Mouse (Mus musculus) lung, adult 18-20 months (tissue): ENCODE results near the gene Ptprd.

Source experiments
- DNase-seq, 2 experiments: peaks; one replicate each; pipeline ENCODE4 v3.0.0; 2022; ENCODE audit warnings: mixed read lengths in 2 of 2

The Ptprd gene

DNA sequence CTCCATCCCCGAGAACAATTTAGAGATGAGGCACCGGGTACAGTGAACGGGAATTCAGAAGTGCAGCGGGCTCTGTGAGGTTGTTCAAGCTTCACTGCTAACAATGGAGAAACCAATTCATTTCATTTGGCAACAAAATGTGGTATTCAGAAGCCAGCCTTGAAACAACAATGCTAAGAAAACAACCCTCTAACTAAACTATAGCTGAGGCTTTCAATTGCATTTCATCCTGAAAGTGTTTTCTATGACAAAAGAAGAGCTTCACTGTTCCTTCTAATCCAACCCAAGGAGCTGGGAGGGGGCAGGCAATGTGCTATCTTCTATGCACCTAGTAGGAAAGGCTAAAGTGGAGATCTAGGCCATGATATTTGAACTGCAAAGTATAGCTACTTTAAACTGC is 2217.2 kb downstream of the Ptprd start:
- no peak for DNase-seq

GRCm38 (mm10) chr4:75993092-75993491 is 2218.7 kb downstream of the Ptprd start:
- DNase-seq, result no peak

GRCm38 (mm10) chr4:75991621-75992245 is 2220.0 kb downstream of the Ptprd start:
- no peak for DNase-seq

DNA sequence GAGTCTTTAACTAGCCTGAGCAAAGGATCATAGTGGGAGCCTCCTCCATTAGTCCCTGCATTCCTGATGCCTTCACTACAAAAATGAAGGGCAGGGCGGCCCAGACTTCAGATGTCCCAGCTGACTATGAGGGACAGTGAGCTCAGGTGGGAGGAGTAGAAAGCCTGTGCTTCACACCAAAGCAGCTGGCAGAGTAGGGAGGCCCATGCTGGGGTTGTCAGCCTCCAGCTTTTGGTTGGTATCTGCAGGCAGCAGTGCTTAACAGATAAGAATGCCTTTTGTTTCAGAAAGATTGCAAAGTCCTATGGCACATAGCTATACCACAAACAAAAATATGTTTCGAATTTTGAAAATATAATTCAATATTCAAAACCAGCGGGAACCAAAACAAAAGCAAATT is 2237.0 kb downstream of the Ptprd start:
- DNase-seq, result no peak

- DNase-seq, result no peak
These were observed 2238.4 kb downstream of the Ptprd start for GRCm38 (mm10) chr4:75973322-75973721.

DNA sequence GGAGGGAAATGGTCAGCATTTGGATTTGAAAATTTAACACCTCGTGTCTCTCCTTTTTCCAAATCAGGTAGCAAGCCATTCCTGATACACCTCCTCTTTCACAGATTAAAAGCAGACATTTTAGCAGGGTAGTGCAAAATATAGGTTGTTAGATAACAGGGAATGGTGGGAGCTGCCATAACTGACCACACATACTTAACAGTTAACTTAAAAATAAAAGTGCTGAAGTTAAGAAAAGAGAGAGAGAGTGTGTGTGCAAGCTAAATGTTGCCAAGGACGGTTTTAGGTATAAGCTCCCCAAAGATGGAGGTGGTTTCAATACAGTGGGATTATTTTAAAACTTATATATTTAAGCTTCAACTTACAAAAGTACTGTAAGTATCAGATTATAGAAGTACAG is 2241.8 kb downstream of the Ptprd start:
- DNase-seq, result no peak

DNA sequence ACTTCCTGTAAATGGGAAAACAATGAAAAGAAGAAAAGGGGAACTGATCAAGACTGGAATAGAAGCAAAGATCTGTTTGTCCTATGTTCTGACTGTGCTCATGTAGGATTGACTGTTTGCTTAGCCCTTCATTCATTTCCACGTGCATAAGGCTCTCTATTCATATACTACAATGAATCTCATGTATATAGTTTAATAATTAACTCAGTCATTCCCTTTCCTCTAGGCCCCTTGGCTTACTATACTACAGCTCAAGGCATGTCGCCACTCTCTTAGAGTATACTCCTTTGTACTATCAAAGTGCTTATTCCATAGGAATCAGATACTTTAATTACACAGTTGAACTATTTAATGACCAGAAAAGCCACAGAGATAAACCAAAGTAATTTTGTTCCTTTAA is 2243.1 kb downstream of the Ptprd start:
- DNase-seq, result no peak

DNA sequence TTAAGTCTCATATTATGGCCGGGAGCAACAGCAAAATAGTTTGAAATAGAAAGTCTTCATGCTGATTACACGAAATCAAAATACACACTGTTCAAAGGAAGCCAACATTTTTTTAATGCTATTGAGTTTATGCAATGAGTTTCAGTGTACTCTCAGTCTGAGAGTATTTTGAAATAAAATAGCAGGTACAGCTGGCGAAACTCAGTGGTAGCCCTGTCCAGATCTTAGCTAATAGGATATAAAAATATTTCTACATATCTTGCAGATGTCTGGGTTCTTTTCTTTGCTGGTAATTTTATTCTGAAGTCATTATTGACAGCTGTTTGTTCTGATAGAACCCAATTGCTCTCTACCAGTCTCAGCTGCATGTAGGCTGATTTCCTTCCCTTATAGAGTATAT is 2246.0 kb downstream of the Ptprd start:
- peak in 1 of 2 experiments; percentile 9 for DNase-seq

DNA sequence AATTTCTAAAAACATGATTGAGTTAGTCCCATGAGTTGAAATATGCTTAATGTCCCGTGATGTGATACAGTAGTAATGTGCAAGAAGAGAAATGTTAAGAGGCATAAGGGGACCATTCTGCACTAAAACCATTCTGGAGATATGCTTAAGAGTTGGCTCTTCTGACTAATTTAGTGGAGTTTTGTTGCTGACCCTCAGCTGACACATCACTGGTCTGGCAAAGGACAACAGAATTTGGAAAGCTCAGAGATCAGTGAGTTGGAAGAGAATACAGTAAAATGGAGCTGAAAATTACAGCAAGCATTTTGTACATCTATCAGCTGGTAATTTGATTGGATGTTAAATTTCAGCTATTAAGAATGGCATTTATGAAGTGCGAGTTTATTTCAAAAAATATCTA is 2248.8 kb downstream of the Ptprd start:
- DNase-seq, result no peak

GRCm38 (mm10) chr4:75961865-75962264 is 2249.9 kb downstream of the Ptprd start:
- no peak for DNase-seq

- peak; percentile 14 to 43 for DNase-seq
These were observed 2258.3 kb downstream of the Ptprd start for GRCm38 (mm10) chr4:75953349-75954060.

DNA sequence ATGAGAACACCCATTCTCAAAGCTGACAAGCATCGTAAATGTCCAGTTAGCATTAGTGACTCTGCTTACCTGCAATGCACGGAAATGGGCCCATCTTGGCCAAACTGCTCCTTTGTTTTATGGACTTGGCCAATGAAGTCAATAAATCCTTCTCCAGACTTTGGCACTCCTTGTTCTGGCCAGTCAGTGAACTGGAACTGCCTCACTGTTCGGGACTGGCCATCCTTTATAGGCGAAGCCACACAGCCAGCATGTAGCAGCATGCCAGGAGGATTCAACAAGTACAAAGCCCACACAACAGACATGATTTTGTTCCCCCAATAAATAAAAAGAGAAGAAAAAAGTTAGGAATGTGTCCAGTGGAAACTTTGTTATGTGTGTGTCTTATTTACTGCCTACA is 2261.2 kb downstream of the Ptprd start:
- no peak for DNase-seq

DNA sequence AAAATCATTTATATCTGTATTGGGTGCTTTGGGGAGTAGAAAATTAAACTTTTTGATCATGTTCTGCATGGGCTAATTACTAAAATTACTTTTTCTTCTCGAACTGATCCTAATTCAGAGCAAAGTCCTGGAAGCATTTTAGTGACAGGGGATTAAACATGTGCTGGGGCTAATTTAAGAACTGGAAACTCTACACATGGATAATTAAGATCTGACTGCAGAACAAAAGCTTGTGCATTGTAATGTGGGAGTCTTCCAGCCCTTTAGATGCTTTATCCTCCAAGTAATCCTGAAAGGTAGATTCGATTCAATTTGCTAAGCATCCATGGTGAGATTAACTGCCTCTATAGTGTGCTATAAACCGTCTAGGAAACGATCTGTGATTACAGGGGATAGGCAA is 2316.9 kb downstream of the Ptprd start:
- DNase-seq, result no peak
